Mouse (Mus musculus) heart, embryonic 16.5 days (tissue): ENCODE data around the gene Vmn1r192. TPM values are rescaled to one million over a fixed set of nuclear protein-coding genes. Genes with fewer than 3 reads are reported as not detected.
"Not testable (repeated sequence)": the region's sequence is repeated elsewhere in the genome, so short reads cannot be mapped to it uniquely, and the experiment has no call there.

Experiments used
- ATAC-seq: fragments of 200-750 bp; cut with Nextera tagmentation; replicated peaks from 2 replicates; pipeline ENCODE4 v1.8.0; 2017; ENCODE audit warnings: moderate number of reproducible peaks; ENCODE audit not compliant: insufficient read depth, low FRiP score; ENCODE audit errors: extremely low read depth
- H3K27ac ChIP-seq: fragments of 300-500 bp; sonication (generic); 2 replicates; pipeline ENCODE4 v1.5.1; 2014; ENCODE audit warnings: mild to moderate bottlenecking, low read length, control low read depth, moderate library complexity
- H3K27me3 ChIP-seq: fragments of 300-500 bp; sonication (generic); 2 replicates; pipeline ENCODE4 v1.6.1; 2014; ENCODE audit warnings: low read length, mixed read lengths; ENCODE audit not compliant: control insufficient read depth, insufficient read depth
- H3K36me3 ChIP-seq: fragments of 300-500 bp; sonication (generic); 2 replicates; pipeline ENCODE4 v1.6.1; 2014; ENCODE audit not compliant: control insufficient read depth, insufficient read depth
- H3K4me1 ChIP-seq: fragments of 300-500 bp; sonication (generic); 2 replicates; pipeline ENCODE4 v1.6.1; 2014; ENCODE audit warnings: low read length, mixed read lengths; ENCODE audit not compliant: control insufficient read depth, insufficient read depth
- H3K4me2 ChIP-seq: fragments of 300-500 bp; sonication (generic); 2 replicates; pipeline ENCODE4 v1.6.1; 2014; ENCODE audit warnings: low read depth, mild to moderate bottlenecking, control low read depth, low read length
- H3K4me3 ChIP-seq: fragments of 300-500 bp; sonication (generic); 2 replicates; pipeline ENCODE4 v1.5.1; 2014; ENCODE audit warnings: mild to moderate bottlenecking, control low read depth, low read length
- H3K9ac ChIP-seq: fragments of 300-500 bp; sonication (generic); 2 replicates; pipeline ENCODE4 v1.6.1; 2014; ENCODE audit warnings: low read length, control low read depth
- H3K9me3 ChIP-seq: fragments of 300-500 bp; sonication (generic); replicated peaks from 2 replicates; pipeline ENCODE4 v1.6.1; 2016; ENCODE audit warnings: low read length; ENCODE audit not compliant: control insufficient read depth
- WGBS: fragments of 180-500 bp; shearing (Covaris S2); extraction: QIAGEN DNeasy Blood & Tissue Kit; methylation state at CpG from one replicate; pipeline ENCODE4 v1.1.7; 2014; 5-methylcytosine and 5-hydroxymethylcytosine counted together
- polyA plus RNA-seq: library from polyadenylated mRNA; unstranded; fragments of >200 nt; fragmentation: Nextera tagmentation; extraction: Ambion mirVana; gene quantifications from 2 replicates; pipeline ENCODE4 v1.2.1, GENCODE M21; 2015

Vmn1r192 gene
- not detected in 2 replicates for polyA plus RNA-seq

DNA sequence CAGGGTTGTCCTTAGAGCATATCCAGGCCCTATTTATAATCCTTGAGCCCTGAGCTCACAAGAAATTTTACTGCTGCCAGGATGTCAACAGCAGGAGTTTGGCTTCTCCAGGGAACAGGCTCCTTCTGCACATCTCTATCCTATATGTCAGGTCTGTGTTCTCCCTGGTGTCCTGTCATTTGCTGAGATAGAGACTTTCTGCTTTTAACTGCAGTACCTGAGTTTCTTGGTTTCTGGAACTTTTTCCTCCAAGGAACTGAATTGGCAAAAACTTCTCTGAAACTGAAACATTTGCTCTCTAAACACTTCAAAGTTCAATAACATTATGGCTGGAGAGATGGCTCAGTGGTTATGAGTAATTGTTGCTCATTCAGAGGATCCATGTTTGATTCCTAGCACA is at the start of gene Vmn1r192:
TSS of gene Vmn1r192 (minus strand) at position 101 of the 400 bp plus-strand sequence.
- H3K4me2 ChIP-seq: no peak within 1 kb of the TSS
- no peak within 1 kb of the TSS for H3K4me3 ChIP-seq
- no peak within 1 kb of the TSS for H3K27ac ChIP-seq
- H3K9ac ChIP-seq: no peak within 1 kb of the TSS
- no peaks in the 10 kb centered on the region for H3K9me3 ChIP-seq
- ATAC-seq: no peak
- H3K36me3 ChIP-seq: no peaks in the 10 kb centered on the region
- no peaks in the 10 kb centered on the region for H3K4me1 ChIP-seq
- H3K27me3 ChIP-seq: no peaks in the 10 kb centered on the region

DNA sequence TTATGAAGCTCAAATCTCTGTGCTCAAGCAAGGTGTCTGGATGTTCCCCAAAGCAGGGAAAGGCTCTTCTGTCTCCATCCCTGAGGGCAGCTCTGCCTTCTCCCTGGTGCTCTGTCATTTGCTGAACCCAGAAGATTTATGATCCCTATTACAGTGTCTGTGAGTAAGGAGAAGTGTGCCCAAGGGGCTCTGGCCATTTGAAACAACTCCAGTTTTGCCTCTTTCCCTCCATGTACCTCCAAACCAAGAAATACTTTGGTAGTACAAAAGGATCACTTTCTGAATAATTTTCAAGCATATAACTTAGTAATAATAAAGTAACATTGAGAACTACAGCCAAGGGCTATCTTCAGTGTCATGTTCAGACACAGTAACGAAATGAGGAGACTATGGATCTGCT is 32.1 kb upstream of the Vmn1r192 start, which contains the start of gene Vmn1r193:
TSS of gene Vmn1r193 (minus strand) at position 101 of the 400 bp plus-strand sequence.
- not testable (repeated sequence) for H3K4me3 ChIP-seq, H3K27ac ChIP-seq, H3K4me2 ChIP-seq, H3K27me3 ChIP-seq, ATAC-seq, H3K9ac ChIP-seq, H3K36me3 ChIP-seq, H3K4me1 ChIP-seq, H3K9me3 ChIP-seq
- WGBS: 59% methylated on average over 1 of the region's 1 CpGs

DNA sequence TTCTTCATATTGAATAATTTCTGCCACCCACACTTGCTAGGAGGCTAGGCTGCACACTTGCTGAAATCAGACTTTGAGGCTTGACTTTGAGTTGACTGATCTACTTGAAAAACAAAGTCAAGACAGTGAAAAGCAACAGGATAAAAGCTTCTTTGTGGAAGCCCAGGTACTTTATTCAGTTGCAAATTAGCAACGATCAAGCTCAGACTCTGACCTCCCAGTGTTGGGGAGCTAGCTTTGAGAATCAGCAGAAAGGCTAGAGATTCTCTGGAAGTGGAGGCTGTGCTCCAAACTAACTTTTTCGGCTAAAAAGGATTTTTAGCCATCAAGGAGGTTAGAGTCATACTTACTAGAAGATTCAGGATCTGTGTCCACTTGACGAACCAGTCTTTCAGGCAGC is 1.8 kb upstream of the Vmn1r192 start:
- not testable (repeated sequence) for H3K36me3 ChIP-seq, ATAC-seq, H3K4me3 ChIP-seq, H3K27me3 ChIP-seq, H3K9ac ChIP-seq, H3K4me2 ChIP-seq, H3K9me3 ChIP-seq, H3K4me1 ChIP-seq, H3K27ac ChIP-seq
- WGBS: 73% methylated on average over 3 of the region's 3 CpGs

DNA sequence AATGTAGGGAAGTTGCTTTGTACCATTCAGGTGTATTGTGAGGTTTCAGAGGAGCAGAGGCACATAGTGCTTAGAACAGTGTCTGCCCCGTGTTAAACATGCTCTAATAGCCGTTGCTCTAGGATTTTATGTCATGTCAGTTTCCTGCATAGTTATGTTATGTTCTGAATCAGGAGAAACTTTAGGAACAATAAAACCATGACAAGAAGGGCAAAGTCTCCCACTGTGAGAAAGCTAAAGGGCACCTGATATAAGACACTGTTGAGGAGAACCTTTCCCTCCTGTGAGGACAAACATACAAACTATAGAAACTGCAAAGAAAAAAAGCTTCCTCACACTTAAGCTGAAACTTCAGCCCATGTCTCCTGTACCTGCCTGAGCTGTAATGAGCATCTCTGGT is 556 bp downstream of the Vmn1r192 start:
- Histone ChIP-seq H3K4me1 (no peaks in the 10 kb centered on the region), H3K9ac (no peak overlapping the region), H3K9me3 (no peaks in the 10 kb centered on the region), H3K36me3 (no peaks in the 10 kb centered on the region), H3K4me2 (no peak overlapping the region), H3K27me3 (no peaks in the 10 kb centered on the region), H3K27ac (no peak overlapping the region), H3K4me3 (no peak overlapping the region)
- no peak for ATAC-seq
- WGBS: 80% methylated on average over 2 of the region's 2 CpGs

DNA sequence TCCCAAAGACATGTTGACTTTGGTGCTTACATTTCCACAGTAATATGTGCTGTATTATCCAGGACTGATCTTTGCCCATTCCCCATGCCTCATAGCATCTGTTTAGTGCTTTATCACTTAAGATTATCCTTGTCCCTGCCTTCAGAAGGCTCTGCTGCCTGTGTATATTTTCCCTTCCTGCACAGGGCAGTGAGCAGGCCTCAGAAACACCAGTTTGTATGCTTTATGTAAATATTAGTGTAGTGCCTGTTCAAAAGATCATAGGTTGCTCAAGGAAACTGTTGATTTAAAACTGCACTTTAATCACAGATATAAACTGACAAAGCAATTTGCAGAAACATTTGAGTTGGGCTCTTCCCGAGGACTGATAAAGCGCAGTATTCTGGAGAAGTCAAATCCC is 1.6 kb downstream of the Vmn1r192 start:
- WGBS: 81% methylated on average over 2 of the region's 2 CpGs
- no peak overlapping the region for H3K27ac ChIP-seq

DNA sequence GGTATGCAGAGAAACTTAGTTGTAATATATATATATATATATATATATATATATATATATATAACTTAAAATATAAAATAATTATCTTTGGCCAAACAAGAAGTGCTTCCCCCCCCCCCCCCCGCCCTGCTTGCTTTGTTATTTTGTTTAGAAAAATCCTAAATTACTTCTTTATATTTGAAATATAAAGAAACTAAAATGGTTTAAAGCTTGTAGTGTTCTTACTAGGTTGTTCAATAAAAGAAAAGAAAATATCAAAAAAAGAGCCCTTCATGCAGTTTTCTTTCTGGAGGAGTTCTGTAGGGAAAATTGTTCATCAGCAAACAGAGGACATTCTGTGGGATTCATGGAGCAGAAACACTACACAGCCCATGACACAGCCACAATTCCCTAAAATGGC is 7.1 kb downstream of the Vmn1r192 start, which contains the start of gene Vmn1r191:
TSS of gene Vmn1r191 (minus strand) at position 101 of the 400 bp plus-strand sequence.
- Histone ChIP-seq H3K27ac (no peak within 1 kb of the TSS), H3K4me1 (no peaks in the 10 kb centered on the region), H3K9ac (no peak within 1 kb of the TSS), H3K27me3 (no peaks in the 10 kb centered on the region), H3K4me3 (no peak within 1 kb of the TSS), H3K9me3 (no peaks in the 10 kb centered on the region), H3K36me3 (no peaks in the 10 kb centered on the region), H3K4me2 (no peak within 1 kb of the TSS)
- no peak for ATAC-seq
- WGBS: 60% methylated on average over 1 of the region's 1 CpGs

More for the DNA sequence above, 1.6 kb downstream of the Vmn1r192 start:
- Histone ChIP-seq H3K36me3 (no peaks in the 10 kb centered on the region), H3K4me2 (no peak overlapping the region), H3K27me3 (no peaks in the 10 kb centered on the region), H3K4me3 (no peak overlapping the region), H3K9me3 (no peaks in the 10 kb centered on the region), H3K4me1 (no peaks in the 10 kb centered on the region), H3K9ac (no peak overlapping the region)
- no peak for ATAC-seq

DNA sequence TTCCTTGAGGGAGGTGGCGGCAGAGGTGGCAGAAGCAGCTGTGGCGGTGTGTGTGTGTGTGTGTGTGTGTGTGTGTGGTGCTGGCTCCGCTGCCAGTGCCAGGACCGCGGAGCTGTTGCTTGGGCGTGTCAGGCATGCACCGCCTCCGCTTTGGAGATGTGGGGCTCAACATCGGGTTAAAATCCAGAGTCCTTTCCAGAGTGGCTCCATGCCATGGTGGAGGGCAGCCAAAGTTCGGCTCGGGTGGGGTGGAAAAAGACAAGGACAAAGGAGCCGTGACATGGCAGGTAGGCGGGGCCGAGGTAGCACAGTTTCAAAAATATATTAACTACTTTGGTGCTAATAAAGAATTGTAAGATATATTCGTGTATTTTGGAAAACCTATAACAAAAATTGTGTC is 22.5 kb downstream of the Vmn1r192 start:
- 86% methylated on average over 15 of the region's 15 CpGs for WGBS
- H3K27me3 ChIP-seq: no peaks in the 10 kb centered on the region
- ATAC-seq: no peak
- H3K4me1 ChIP-seq: no peaks in the 10 kb centered on the region
- no peak overlapping the region for H3K4me3 ChIP-seq
- peaks cover 11% of the 10 kb centered on the region; the same call in 1 of the 2 replicates for H3K9me3 ChIP-seq
- H3K4me2 ChIP-seq: no peak overlapping the region
- no peaks in the 10 kb centered on the region for H3K36me3 ChIP-seq
- no peak overlapping the region for H3K9ac ChIP-seq
- H3K27ac ChIP-seq: no peak overlapping the region

DNA sequence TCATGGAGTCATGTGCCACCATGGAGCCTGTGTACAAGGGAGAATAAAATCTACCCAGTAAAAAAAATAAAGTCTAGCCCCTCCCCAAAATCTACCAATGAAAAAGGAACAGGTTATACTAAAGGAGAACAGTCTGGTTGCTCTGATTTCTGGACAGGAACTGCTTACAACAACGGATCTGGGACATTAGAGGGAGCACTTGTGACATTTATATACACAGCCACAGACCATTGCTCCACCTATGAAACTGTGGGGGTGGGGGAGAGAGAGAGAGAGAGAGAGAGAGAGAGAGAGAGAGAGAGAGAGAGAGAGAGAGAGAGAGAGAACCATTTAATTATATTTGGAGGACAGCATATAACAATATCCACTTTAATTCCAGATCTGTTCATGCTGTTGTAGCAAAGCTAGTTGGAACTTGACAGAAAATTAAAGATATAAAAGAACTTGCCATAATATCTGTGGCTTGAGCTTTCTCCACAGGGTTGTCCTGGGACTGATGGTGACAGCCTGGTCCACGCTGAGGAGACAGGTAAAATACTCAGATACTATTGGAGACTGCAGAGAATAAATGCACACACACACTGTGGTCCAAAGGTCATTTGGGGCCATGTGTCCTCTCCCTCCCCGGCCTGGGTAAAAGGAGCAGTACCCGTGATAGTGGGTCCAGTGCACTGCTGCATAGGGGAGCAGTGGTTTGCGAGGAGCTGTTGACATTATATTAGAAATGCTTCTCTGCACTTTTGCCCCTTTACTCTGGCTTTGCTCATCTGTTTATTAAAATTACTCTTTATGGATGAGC is 54.2 kb downstream of the Vmn1r192 start:
- H3K9ac ChIP-seq, H3K4me3 ChIP-seq, H3K27me3 ChIP-seq, H3K27ac ChIP-seq, H3K4me1 ChIP-seq, H3K9me3 ChIP-seq, H3K36me3 ChIP-seq, H3K4me2 ChIP-seq, ATAC-seq: not testable (repeated sequence)
- 57% methylated on average over 5 of the region's 5 CpGs for WGBS
